Mouse (Mus musculus) forebrain, embryonic 10.5 days (tissue): ENCODE data around the gene Pgc. TPM values are rescaled to one million over a fixed set of nuclear protein-coding genes. Genes with fewer than 3 reads are reported as not detected.

Source experiments
- DNase-seq: peaks from one replicate; pipeline ENCODE4 v3.0.0-alpha.2; 2017; ENCODE audit warnings: low spot score; ENCODE audit errors: extremely low spot score
- H3K27ac ChIP-seq: fragments of 300-500 bp; sonication (generic); 2 replicates; pipeline ENCODE4 v1.5.1; 2016; ENCODE audit warnings: mild to moderate bottlenecking
- H3K27me3 ChIP-seq: fragments of 300-500 bp; sonication (generic); 2 replicates; pipeline ENCODE4 v1.6.1; 2016; ENCODE audit warnings: mild to moderate bottlenecking; ENCODE audit not compliant: poor library complexity, severe bottlenecking
- H3K36me3 ChIP-seq: fragments of 300-500 bp; sonication (generic); replicated peaks from 2 replicates; pipeline ENCODE4 v1.6.1; 2016; ENCODE audit warnings: mild to moderate bottlenecking, moderate library complexity
- H3K4me1 ChIP-seq: fragments of 300-500 bp; sonication (generic); 2 replicates; pipeline ENCODE4 v1.6.1; 2016
- H3K4me3 ChIP-seq: fragments of 300-500 bp; sonication (generic); 2 replicates; pipeline ENCODE4 v1.5.1; 2016; ENCODE audit warnings: mild to moderate bottlenecking, moderate library complexity
- H3K9me3 ChIP-seq: fragments of 300-500 bp; sonication (generic); 2 replicates; pipeline ENCODE4 v1.6.1; 2016; ENCODE audit warnings: mild to moderate bottlenecking, moderate library complexity
- WGBS: fragments of 180-500 bp; shearing (Covaris S2); methylation state at CpG from one replicate; pipeline ENCODE4 v1.1.7; 2016; 5-methylcytosine and 5-hydroxymethylcytosine counted together
- polyA plus RNA-seq: library from polyadenylated mRNA; unstranded; fragments of >200 nt; fragmentation: Nextera tagmentation; extraction: Ambion mirVana; gene quantifications from 2 replicates; pipeline ENCODE4 v1.2.1, GENCODE M21; 2016

The Pgc gene
- polyA plus RNA-seq, 1 experiment from 2014 or later = not detected

DNA sequence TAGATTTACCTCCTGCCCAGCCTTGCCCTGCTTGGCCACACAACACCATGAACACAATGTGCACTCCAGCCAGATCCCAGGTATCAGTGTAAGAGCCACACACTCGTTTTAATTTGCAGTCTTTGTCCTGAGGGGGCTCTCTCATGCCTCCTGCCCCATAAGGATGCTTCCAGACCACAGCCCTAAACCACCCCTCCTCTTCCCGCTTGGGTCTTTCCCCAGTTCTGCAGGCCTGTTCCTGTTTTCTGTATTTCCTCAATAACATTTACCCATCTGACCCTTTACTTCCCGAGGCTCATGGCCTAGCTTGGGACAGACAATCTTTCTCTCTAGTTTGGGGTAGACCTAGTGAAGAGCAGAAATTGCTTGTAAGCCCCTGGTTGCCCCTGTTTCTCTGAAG lies 11.6 kb upstream of the Pgc start:
- no peak for DNase-seq
- peaks cover 5% of the 10 kb centered on the region for H3K4me1 ChIP-seq
- 64% methylated on average over 3 of the region's 3 CpGs for WGBS

DNA sequence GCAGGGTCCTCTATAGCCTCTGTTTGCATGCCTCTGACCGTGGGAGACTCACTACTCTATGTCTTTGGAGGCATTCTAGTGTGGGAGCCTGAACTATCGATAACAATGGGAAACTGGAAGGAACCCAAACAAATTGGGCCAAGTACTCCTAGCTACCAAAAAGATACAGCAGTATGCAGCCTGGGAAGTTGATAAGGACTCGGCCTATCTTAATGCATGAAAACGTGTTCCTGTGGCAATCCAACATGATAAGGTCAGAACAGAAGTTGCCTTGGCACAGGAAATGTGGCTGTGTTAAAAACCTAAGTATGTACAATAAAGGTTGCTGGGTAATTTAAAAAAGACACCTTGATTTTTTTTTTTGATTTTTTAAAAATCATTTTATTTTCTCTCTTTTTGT lies 5.5 kb upstream of the Pgc start:
- no peaks in the 10 kb centered on the region for H3K9me3 ChIP-seq
- 88% methylated on average over 4 of the region's 4 CpGs for WGBS
- H3K27me3 ChIP-seq = no peaks in the 10 kb centered on the region
- H3K4me1 ChIP-seq = no peaks in the 10 kb centered on the region
- H3K36me3 ChIP-seq = no peaks in the 10 kb centered on the region
- no peak overlapping the region for H3K27ac ChIP-seq
- DNase-seq = no peak
- H3K4me3 ChIP-seq = no peak overlapping the region

More for the DNA sequence above, 11.6 kb upstream of the Pgc start:
- H3K27me3 ChIP-seq = no peaks in the 10 kb centered on the region
- no peaks in the 10 kb centered on the region for H3K9me3 ChIP-seq
- no peak overlapping the region for H3K4me3 ChIP-seq
- H3K36me3 ChIP-seq = no peaks in the 10 kb centered on the region
- H3K27ac ChIP-seq = no peak overlapping the region

DNA sequence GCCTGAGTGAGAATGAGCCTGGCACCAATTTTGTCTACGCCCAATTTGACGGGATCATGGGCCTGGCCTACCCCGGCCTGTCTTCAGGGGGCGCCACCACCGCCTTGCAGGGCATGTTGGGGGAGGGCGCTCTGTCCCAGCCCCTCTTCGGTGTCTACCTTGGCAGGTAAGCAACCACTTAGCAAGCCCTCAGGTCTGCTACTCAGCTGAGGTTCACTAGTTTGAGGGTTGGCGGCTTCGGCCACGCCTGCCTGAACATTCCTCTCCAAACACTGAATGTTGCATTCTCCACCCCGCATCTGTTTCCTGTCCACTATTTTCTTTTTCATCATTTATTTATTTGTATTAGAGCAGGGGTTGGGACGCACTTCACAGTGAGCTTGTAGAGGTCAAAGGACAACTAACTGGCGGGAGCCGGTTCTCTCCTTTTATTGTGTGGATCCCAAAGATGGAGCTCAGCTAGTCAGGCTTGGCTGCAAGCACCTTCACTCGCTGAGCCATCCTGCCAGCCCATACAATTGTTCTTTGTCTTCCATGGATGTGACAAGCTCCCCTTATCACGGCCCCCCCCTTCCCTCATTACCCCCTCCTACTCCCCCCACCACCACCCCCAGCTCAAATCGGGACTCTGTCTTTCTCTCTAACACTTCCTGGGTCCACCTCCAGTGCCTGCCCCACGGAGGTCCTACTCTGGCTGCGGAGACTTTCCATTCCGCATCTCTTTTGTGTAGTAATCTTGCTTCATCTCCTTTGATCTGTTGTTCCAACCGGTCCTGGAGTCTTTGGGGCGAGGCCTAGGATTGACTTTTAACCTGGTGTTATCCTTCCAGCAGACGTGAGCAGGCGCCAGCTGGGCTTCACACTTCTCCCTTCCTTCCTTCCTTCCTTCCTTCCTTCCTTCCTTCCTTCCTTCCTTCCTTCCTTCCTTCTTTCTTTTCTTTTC lies 4.3 kb downstream of the Pgc start:
- Histone ChIP-seq H3K4me3 (no peak overlapping the region), H3K36me3 (no peaks in the 10 kb centered on the region), H3K27ac (no peak overlapping the region), H3K27me3 (peaks cover 20% of the 10 kb centered on the region; the same call in 1 of the 2 replicates), H3K9me3 (no peaks in the 10 kb centered on the region), H3K4me1 (peaks cover 14% of the 10 kb centered on the region)
- no peak for DNase-seq
- WGBS = 48% methylated on average over 24 of the region's 24 CpGs

DNA sequence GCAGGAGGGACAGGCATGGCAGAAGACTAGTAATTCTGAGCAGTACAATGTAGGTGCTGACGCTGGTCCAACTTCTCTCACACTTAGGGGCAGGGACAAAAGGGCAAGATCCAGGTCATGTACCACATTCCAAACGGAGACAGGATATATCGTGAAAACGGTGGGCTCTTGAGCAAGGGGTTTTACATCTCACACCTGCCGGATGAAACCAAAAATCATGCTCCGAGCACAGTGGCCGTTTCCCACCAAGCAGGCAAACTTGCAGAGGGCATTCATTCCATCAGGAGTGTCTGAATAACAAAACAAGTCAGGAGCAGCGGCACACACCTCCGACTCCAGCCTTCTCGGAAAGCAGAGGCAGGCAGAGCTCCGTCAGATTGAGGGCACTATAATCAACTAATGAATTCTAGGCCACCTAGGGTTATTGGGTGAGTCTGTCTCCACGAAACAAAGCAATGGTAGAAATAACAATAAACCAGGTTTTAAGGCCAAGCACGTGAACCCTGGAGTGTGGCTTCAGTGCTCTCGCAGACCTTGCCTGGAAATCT lies 9.0 kb downstream of the Pgc start:
- no peak for DNase-seq
- peaks cover 55% of the 10 kb centered on the region for H3K27me3 ChIP-seq
- H3K4me3 ChIP-seq = no peak overlapping the region
- no peaks in the 10 kb centered on the region for H3K36me3 ChIP-seq
- peaks cover 41% of the 10 kb centered on the region for H3K4me1 ChIP-seq
- WGBS = 79% methylated on average over 14 of the region's 14 CpGs
- H3K27ac ChIP-seq = no peak overlapping the region
- H3K9me3 ChIP-seq = no peaks in the 10 kb centered on the region

DNA sequence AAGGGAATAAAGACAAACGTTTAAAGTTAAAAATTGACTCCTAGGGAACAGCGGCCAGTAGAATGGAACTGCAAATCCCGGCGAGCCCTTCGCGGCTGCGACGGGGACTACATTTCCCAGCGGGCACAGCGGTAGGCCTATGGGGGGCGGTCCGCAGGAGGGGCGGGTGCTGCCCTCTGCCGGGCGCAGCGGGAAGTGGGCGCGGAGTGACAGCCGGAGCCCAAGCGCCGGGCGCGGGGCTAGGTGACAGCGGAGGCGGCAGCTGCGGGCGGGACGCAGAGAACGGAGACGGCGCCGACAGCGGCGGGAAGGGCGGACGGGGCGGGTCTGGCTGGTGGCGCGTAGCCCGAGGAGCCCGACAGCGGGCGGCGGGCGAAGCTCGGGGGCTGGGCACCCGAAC lies 10.2 kb downstream of the Pgc start, which contains the start of gene Tfeb:
Tfeb (plus strand) TSS at position 175 of the 400 bp plus-strand sequence.
- H3K4me3 ChIP-seq = peak within 1 kb of the TSS; percentile 68
- peak; percentile 90 for DNase-seq
- peaks cover 64% of the 10 kb centered on the region for H3K27me3 ChIP-seq
- WGBS = under 1% methylated on average over 47 of the region's 47 CpGs
- H3K27ac ChIP-seq = peak within 1 kb of the TSS; percentile 71
- H3K9me3 ChIP-seq = no peaks in the 10 kb centered on the region
- H3K4me1 ChIP-seq = peaks cover 34% of the 10 kb centered on the region
- H3K36me3 ChIP-seq = no peaks in the 10 kb centered on the region

DNA sequence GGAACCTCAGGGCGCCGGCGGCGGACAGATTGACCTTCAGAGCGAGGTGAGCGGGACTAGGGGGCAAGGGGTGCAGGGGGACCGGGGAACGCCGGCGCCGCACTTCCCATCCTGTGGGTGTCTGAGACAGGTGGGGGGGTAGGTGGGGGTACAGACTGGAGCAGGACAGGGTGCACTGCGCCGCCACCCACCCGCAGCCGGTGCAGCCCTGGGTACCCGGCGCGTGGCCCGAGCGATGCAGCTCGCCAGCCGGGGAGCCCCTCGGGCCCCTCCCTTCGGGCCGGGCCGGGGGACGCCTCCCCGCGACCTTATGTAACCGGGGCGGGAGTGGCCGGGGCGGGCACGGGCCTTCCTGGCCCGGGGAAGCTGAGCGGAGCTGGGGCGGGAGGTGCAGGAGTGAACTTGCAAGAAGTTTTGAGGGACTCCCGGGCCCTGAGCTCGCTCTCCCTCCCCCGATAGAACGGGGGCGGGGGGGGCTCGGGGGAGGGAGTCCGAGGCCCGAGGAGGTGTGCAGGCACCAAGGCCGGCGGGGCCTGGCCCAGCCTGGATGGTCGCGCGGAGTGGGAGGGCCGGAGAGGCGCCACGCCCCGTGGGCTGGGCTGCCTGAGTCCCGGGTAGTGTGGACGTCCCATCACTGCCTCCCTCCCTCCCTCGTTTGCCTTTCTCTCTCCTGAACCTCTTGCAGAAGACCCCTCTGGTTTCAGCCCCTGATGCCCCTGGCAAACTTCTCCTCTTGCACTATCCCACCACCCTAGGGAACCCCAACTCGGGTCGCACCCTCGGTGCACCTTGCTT lies 10.8 kb downstream of the Pgc start:
- Histone ChIP-seq H3K4me3 (peak overlapping the region; percentile 68), H3K4me1 (peaks cover 34% of the 10 kb centered on the region), H3K36me3 (no peaks in the 10 kb centered on the region), H3K9me3 (no peaks in the 10 kb centered on the region), H3K27ac (peak overlapping the region; percentile 71), H3K27me3 (peaks cover 59% of the 10 kb centered on the region)
- WGBS = 2% methylated on average over 59 of the region's 60 CpGs
- peak; percentile 62 for DNase-seq

DNA sequence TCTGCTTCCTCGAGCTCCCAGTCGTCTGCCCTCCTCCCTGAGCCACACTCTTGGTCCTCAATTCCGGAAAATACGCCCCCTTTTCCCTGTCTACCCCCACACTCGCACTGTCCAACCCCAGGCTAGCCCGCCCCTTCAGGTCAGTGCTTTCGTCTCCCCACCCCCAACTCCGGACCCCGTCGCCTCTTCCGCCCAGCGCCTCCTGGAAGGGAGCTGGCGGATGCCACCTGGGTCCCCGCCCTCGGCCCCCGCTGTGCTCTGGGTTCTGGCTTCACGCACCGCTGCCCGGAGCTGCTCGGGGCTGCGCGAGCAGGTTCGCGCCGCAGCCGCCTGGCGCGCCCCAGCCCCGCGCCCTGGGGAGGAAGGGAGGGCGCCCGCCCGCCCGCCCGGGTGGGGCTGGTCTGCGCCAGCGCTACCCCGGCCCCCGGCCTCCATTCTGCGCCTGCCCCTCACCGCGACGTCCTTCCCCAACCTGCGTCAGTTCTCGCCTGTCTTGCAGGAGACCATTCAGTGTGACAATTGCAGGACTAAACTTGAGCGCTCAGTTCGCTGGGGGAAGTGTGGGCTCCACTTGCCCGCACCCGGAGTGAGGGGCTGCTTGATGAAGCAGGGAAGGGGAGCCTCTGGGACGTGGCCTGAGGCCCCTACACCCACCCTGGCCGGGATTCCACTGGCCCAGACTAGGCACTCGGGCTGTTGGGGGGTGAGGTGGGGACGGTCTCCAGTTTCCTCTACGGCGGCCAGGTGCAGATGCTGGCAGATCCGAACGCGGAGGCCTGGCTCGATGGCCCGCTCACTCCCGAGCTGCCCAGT lies 11.6 kb downstream of the Pgc start:
- under 1% methylated on average over 60 of the region's 61 CpGs for WGBS
- DNase-seq = peak; percentile 43
- H3K4me1 ChIP-seq = peaks cover 34% of the 10 kb centered on the region
- H3K4me3 ChIP-seq = peak overlapping the region; percentile 68
- H3K27me3 ChIP-seq = peaks cover 59% of the 10 kb centered on the region
- peak overlapping the region; percentile 71 for H3K27ac ChIP-seq
- H3K36me3 ChIP-seq = no peaks in the 10 kb centered on the region
- H3K9me3 ChIP-seq = no peaks in the 10 kb centered on the region

DNA sequence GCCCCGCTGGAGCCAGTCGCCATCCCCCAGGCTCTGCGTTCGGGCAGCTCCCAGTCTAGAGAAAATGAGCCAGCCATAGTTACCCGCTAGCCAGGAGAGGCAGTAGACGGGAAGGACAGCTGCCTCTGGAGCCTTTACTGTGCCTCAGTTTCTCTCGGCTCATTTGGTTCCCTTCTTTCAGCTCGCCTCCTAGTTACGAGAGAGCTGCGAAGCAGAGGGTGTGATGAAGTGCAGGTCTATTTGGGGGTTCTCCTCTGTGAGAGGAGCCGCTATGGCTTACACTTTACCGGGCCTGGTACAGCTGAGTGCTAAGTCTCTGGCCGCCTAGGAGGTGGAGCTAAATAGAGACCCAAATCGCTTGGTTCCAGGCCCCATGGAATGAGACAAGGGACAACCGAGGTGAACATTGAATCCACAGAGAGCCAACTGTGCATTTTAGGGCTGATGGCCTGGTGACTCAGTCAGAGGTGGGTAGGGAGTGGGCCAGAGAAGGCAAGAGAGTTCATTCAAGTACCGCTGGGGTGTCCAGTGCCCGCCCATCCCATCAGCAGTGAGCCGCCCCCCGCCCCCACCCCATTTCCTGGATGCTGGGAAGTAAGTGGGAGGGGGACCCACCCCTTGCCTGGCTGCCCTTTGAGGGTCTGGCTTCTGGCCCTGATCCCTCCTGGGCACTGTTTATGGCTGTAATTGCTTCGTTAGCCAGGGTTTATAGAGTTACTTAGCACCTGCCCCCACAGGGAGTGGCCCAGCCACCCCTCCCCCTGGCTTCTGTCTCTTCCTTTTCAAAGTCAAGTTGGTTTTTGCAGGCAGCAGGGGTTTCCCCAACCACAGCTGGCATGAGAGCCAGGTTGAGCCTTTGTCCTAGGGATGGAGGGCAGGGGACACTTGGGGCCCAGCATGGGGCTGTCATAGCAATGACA lies 12.5 kb downstream of the Pgc start:
- Histone ChIP-seq H3K36me3 (no peaks in the 10 kb centered on the region), H3K27ac (peak overlapping the region; percentile 71), H3K4me1 (peaks cover 34% of the 10 kb centered on the region), H3K27me3 (peaks cover 59% of the 10 kb centered on the region), H3K4me3 (peak overlapping the region; percentile 68), H3K9me3 (no peaks in the 10 kb centered on the region)
- 2% methylated on average over 20 of the region's 20 CpGs for WGBS
- no peak for DNase-seq

DNA sequence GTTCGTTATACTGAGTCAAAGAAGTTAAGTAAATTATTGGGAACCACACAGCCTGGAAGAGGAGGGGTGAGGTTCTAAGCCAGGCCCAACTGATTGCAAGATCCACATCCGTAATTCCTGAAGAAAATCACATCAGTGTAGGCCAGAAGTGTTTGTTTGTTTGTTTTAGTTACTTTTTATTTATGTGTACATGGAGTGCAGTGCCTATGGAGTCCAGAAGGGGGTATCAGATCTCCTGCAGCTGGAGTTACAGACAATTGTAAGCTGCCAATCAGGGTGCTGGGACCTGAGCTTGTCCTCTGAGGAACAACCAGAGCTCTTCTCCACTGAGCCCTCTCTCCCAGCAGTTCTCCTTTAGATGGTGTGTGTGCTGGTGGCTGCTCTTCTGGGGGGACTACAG lies 13.5 kb downstream of the Pgc start:
- no peaks in the 10 kb centered on the region for H3K36me3 ChIP-seq
- 65% methylated on average over 2 of the region's 2 CpGs for WGBS
- DNase-seq = no peak
- H3K27ac ChIP-seq = no peak overlapping the region
- peaks cover 4% of the 10 kb centered on the region; the same call in 1 of the 2 replicates for H3K9me3 ChIP-seq
- H3K4me1 ChIP-seq = peaks cover 34% of the 10 kb centered on the region
- no peak overlapping the region for H3K4me3 ChIP-seq
- H3K27me3 ChIP-seq = peaks cover 55% of the 10 kb centered on the region

DNA sequence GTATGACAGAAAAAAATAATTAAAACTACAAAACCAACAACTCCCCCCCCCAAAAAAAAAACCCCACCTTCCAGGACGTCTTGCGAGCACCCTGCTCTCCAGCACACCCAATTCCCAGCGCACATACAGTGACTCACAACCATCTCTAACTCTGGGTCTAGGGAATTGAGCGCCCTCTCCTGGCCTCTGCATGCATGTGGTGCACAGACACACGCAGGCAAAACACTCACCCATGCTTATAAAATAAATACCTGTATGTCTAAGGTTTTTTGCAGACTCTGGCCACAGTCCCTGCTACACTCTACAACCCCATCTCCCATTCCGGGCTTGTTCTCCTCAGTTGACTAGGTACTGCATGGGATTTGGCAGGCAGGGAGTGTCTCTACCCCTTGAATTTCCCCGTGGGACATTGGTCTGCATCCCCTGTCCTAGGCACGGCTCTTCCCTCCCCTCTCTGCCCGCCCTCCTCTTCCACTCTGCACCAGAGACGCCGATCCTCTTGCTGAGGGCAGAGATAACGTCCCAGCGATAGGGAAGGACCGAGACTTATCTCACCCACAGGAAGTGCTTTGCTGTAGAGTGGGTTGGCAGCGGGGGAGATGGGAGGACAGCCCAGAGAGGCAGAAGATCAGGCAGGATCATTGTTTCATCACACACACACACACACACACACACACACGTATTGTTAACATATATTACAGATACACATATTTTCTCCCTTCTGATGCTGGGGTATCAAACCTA lies 16.5 kb downstream of the Pgc start:
- H3K4me1 ChIP-seq = peaks cover 18% of the 10 kb centered on the region
- peaks cover 4% of the 10 kb centered on the region; the same call in 1 of the 2 replicates for H3K9me3 ChIP-seq
- H3K36me3 ChIP-seq = no peaks in the 10 kb centered on the region
- 47% methylated on average over 16 of the region's 16 CpGs for WGBS
- no peak overlapping the region for H3K27ac ChIP-seq
- peaks cover 38% of the 10 kb centered on the region for H3K27me3 ChIP-seq
- H3K4me3 ChIP-seq = no peak overlapping the region
- no peak for DNase-seq

DNA sequence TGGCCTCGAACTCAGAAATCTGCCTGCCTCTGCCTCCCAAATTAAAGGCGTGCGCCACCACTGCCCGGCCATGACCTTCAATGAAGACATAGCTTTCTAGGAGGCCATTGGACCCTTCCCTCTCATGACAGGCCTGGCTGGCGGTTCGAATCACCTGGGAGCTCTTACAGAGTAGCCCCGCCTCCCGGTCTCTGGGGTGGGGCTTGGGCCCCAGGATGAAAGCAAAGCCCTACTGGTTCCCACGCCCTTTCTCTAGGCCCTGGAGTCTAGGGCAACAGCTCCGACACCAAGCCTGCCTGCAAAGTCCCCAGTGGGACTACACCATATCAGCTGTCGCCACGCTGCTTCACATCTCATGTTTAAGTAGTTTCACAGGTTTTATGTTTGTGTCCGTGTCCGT lies 17.4 kb downstream of the Pgc start:
- no peak overlapping the region for H3K4me3 ChIP-seq

More for the DNA sequence above, 17.4 kb downstream of the Pgc start:
- WGBS = 92% methylated on average over 14 of the region's 14 CpGs
- peaks cover 9% of the 10 kb centered on the region for H3K4me1 ChIP-seq
- no peaks in the 10 kb centered on the region for H3K36me3 ChIP-seq
- peaks cover 4% of the 10 kb centered on the region; the same call in 1 of the 2 replicates for H3K9me3 ChIP-seq
- DNase-seq = no peak
- no peak overlapping the region for H3K27ac ChIP-seq
- peaks cover 29% of the 10 kb centered on the region for H3K27me3 ChIP-seq
